Mouse (Mus musculus) 416B (cell line): ENCODE data around the gene Slc47a1.
"Not testable (repeated sequence)": the region's sequence is repeated elsewhere in the genome, so short reads cannot be mapped to it uniquely, and the experiment has no call there.

ENCODE experiments used
- DNase-seq: peaks from one replicate; pipeline ENCODE4 v3.0.0; 2011; ENCODE audit warnings: low read depth

Slc47a1 gene

DNA sequence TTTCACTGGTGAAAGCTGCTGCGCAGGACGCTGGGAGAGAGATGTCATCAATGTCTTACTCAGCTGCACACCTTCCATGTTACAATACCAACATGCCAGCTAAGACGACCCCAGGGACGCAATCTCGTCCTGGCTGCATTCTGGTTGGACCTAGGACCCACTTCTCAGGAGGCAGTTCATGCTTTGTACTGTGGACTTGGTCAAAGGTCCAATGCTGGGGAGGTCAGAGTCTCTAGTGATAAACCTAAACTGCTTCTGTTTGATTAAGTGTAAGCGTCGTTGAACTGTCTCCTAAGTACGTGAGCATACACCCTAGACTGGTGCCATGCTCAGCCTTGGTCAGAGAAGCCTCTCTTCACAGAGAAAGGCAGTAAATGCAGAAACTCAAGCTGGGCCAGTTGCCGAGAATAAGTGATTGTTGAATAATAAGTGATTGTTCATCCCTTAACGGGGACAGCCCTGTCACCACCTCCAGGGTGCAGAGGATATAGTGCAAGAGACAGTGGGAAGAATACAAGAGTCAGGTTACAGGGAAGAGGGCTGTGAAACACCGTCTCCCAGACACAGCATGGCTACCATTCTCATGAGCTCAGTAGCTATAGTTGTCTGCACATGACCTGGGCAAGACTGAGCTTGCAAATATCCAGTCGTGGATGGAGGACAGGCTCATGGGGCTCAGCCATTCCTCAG, 58.8 kb downstream of the Slc47a1 start:
- DNase-seq: no peak

DNA sequence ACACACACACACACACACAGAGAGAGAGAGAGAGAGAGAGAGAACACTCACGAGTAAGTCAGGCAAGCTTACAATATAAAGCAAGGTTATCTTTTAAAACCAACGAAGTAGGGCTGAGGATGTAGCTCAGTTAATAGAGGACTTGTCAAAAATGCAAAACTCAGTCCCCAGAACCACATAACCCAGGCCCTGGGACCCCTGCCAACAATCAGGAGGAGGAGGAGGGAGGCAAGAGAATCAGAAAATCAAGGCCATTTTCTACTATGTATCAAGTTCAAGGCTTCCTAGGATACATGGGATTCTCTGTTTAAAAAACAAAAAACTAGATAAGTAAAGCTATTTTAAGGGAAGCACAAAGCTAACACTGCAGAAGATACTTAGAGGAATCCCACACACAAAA, 61.3 kb downstream of the Slc47a1 start:
- no peak for DNase-seq

DNA sequence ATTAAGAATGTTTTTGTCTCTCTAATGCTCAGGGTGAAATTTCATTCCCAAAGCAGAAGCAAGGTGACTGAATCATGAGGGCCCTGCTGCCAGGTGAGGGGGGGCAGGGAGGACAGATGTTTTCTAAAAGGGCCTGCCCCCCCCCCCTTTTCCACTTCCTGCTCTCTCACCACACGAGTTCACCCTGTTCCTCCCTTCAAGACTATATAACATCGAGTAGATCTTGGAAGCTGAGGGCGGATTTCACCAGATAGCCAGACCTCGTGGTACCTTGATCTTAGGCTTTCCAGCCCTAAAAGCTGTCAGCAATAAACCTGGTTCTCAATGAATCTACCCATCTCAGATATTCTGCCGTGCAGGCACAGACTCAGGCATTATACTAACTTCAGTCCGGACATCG, 67.8 kb downstream of the Slc47a1 start:
- no peak for DNase-seq

DNA sequence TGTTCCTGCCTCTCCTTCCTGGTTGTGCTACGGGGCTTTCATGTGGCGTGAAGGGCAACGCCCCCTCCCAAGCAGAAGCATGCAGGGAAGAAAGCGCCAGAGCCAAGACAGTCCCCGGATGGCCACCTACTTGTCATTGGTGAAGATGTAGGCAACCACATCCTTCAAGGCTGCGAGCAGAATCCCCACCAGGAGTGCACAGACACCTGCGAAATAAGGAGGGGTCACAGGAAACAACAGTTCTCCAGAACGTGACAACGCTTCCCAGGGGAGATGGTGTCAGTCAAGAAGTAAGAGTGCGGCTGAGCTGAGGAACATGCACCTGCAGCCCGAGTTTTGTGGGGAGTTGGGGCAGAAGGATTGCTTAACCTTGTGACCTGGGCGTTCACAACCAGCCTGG, 68.3 kb downstream of the Slc47a1 start:
- no peak for DNase-seq

DNA sequence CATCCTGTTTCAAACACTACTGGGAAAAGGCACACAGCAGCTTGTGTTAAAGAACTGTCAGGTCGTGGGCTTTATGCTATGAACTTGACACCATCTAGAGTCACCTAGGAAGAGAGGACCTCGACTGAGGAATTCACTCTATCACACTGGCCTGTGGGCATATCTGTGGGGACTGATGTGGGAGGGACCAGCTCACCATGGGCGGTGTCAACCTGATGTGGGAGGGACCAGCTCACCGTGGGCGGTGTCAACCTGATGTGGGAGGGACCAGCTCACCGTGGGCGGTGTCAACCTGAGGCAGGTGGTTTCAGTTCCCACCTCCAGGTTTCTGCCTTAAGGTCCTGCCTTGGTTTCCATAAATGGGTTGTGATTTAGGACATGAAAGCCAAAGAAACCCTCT, 70.3 kb downstream of the Slc47a1 start:
- DNase-seq: no peak

DNA sequence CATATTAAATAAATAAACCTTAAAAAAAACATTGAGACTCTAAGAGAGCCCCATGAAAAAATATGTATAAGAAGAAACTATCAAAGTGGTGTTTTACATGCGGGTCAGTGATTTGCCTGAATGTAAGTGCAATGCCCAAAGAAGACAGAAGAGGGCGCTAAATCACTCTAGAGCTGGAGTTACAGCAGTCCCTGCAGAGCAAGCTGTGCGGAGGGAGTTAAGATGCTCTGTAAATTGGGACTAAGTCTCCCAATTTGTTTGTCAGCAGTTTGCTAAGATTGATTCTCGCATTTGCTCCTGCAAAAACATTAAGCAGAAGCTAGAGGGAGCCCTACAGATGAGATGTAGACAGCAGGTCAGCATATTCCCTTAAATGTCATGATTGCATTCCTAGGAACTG, 72.8 kb downstream of the Slc47a1 start:
- DNase-seq: peak; percentile 46

DNA sequence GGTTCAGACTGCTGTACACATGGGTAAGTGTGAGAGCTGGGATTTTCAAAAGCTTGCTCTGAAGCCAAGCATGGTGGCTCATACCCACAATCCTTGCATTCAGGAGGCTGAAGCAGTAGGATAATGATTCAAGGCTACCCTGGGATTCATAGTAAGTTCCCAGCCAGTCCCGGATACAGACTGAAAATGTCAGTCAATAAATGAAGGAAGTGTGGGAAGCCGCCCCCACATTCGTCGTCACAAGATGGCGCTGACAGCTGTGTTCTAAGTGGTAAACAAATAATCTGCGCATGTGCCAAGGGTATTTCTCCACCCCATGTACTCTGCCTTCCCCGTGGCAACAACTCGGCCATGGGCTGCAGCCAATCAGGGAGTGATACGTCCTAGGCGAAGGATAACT, 73.6 kb downstream of the Slc47a1 start:
- DNase-seq: not testable (repeated sequence)

DNA sequence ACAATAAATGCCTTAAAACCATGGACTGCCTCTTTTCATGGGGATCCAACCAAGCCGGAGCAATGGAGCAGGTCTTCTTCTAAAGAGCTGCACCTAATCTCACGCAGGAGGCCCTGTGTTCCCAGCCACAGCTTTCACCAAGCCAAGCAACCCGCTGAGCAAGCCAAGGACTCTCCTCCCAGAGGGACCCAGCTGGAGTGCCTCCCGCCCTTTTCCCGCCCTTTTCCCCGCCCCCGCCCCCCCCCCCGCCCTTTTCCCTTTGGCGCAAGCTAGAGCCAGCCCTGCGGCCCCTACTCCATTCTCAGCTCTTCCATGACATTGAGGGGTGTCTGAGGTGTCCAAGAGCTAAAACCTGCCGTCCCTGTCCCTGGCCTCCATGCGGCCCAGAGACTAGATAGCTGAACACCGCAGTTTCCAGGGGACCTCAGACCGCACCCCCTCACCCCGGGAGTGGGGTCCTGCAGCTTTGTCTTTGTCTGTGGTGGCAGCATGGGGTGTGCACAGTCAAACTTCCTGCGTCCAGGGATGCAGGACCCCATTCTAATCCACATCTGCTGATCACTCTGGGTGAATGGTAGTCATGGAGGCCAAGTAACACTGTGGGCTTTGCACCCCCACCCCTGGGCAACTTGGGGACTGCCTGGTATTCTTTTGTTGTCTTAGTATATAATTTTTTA, 77.3 kb downstream of the Slc47a1 start:
- no peak for DNase-seq

DNA sequence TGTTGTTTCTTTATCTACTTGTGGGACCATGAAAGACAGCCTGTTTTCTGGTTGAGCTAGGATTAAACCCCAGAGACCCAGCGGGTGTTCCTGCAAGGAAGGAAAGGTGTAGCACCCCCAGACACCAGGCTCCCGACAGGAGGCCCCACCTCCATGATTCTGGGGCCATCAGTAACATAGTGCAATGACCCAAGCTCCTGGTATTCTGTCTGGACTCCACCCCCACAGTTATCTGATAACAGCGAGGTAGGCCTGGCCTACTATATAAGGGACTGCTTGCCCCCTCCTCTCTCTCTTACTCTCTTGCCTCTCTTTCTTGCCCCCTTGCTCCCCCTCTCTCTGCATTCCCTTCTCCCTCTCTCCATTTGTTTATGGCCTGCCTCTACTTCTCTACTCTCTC, 77.9 kb downstream of the Slc47a1 start:
- no peak for DNase-seq

DNA sequence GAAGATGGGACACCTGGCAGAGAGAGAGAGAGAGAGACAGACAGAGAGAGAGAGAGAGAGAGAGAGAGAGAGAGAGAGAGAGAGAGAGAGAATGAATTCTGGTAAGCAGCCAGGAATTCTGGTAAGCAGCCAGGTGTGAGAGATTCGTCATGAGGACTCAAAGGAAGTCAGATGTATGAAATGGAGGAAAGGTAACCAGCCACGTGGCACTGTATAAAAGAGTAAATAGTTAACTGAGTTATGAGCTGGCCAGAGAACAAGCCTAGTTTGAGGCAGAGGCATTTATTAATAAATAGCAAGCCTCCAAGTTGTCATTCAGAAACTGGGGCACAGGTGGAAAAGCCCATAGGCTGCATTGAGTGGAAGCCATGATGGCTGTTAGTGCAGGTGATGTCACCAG, 80.2 kb downstream of the Slc47a1 start:
- DNase-seq: no peak

DNA sequence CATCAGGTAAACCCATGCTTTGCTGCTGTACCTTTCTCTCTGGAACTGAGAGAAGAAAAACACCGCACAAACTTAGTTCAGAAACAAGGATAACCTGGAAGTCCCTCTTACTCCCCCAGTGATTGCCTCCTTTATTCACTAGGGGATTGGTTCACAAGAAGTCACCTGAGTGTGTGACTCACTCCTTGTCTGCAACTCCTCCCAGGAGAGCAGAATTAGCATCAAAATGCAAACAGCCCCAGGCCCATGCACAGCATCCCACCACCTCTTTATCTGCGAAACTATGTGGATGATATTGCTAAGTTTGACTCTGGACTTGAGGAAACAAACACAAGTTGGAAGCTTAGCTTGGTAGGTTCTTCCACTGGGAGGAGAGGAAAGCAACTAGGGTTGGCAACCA, 80.8 kb downstream of the Slc47a1 start:
- no peak for DNase-seq

DNA sequence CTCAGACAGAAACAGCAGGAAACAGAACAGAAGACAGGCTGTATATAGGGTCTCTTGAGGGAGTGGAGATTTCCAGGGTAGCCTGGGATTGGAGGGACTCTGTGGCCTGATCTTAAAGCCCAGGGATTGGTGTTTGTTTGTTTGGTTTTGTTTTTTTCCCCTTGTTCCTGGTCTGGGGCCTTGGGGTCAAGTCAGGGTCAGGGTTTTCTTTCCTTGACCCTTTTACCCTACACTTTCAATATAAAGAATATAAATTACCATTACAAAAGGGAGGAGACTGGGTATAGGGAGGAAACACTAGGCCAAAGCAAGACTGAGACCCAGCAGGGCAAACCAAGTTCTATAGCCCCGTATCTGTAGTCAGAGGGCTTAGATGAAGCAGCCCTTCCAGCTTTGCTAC, 81.6 kb downstream of the Slc47a1 start:
- no peak for DNase-seq

DNA sequence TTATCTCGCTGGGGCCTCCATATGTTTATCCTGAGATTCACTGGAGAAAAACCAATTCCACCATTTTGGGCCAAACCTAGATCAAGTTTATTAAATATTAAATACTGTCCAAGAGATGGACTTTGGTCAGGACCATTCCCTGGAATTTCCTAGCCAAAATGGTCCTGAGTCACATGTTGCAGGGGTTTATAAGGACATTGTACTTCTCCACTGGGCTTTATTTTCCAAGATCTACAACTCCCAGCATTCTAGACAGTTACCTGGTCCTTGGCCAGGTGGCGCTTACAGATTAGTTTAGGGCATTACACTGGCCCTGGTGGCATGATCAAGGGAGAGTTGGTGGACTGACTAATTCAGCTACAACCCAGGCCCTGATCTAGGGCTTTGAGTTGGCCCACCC, 82.6 kb downstream of the Slc47a1 start:
- no peak for DNase-seq

DNA sequence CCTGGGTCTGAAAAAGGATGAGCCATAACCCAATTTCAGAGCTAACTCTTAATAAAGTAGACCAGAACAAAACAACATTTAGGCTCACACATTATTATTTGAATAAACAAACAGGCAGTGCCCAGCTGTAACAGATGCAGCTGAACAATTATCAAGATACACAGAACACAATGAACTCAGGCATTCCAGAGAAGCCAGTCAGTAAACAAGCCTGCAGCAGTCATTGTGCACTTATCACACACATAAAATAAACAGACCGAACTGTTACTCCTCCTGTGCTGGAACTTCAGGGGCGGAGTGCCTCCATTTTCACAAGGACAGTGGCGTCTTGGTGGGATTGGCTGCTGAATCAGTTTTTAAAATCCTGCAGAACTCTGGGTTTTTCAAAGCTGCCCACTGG, 83.7 kb downstream of the Slc47a1 start:
- no peak for DNase-seq
